Mouse (Mus musculus) myocyte (in vitro differentiated cells): ENCODE data around the gene Gpr18.

ENCODE experiments used
- E2F4 ChIP-seq: IDR thresholded peaks from one replicate; pipeline ENCODE4 v1.6.1; 2011; ENCODE audit warnings: mild to moderate bottlenecking, control low read depth, moderate library complexity; ENCODE audit not compliant: insufficient read depth
- MAX ChIP-seq: IDR thresholded peaks from one replicate; pipeline ENCODE4 v1.6.1; 2011; ENCODE audit warnings: low read depth, mild to moderate bottlenecking, control low read depth
- MYOG ChIP-seq, 3 experiments: IDR thresholded peaks; one replicate each; pipeline ENCODE4 v1.6.1; 2011; ENCODE audit warnings: control low read depth in 2 of 3, low read depth in 2 of 3, mild to moderate bottlenecking in 2 of 3; ENCODE audit not compliant: insufficient read length in 2 of 3, control insufficient read depth in 1 of 3, insufficient read depth in 1 of 3
- POLR2A ChIP-seq: IDR thresholded peaks from one replicate; pipeline ENCODE4 v1.6.1; 2011; ENCODE audit warnings: low read depth, mild to moderate bottlenecking, control low read depth, moderate library complexity; ENCODE audit not compliant: insufficient read length

- TF ChIP-seq E2F4 (no peak), MAX (no peak), POLR2A (no peak), MYOG (IDR thresholded peaks at IDR 0.05; ENCODE audit: control insufficient read depth in 1 of 3, insufficient read depth in 1 of 3, insufficient read length in 2 of 3, low read depth in 2 of 3) (no peak)
These were observed 5.0 kb upstream of the Gpr18 start for GRCm38 (mm10) chr14:121920511-121921124.
